Mouse (Mus musculus) lung, postnatal 36 days (tissue): ENCODE measurements at regions not wholly inside any gene's neighbourhood (a gene's known extent, or its start where the extent isn't known, plus 50 kb on each side); places are given as distances from the start of the nearest gene placed in this dataset.

ENCODE experiments used
- DNase-seq: peaks from one replicate; pipeline ENCODE4 v3.0.0; 2022; ENCODE audit warnings: mixed read lengths

DNA sequence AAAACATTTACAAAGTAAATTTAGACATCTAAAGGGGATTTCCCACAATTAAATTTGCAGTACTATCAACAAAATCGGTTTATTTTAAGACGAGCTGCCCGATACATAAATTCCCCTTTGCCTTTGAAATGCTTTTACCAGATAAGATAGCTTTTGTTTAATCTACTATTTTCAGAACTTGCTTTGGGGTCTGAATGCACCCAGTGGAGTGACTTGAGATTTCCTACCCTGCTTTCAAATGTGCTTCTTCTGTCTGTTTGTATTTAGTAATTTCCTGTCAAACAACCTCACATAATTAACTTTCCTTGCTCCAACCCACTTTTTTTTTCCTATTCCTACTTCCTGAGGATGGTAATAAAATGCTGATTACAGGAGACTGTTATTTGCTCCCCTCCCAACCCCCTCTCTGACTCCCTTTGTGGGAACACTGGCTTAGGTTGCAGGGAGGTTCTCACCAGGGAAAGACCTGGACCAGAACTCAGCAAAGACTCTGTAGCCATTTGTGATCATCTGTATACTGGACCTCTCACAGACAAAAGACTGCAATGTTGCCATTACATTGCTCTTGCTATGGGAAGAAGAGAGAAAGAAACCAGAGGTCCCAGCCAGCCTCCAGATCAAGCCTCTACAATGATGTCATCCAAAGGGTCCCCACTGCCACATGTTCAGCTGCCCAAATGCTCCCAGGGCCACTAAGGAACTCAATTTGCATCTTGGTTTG, 318.1 kb downstream of the Sox4 start:
- no peak for DNase-seq

DNA sequence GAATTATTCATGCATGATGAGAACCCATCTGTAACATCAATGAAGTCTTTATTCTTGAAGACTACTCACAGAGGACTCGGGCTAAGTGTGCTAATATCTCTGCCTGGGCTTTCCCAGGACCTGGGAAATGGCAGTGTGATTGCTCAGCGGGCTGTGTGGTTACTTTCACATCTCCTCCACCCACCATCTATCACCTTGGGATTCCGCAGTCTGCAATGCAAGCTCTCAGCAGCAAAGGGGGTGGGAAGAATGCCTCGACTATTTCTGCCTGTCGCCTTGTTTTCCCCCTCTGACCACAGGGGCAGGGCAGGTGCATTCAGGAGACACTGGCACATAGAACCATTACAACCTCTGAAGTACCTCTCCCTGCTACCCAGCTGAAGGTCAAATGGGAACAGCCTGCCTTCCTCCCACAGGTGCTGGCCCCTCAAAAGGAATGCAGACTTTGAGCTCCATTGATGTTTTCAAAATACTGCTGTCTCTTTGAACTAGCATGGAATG, 319.9 kb downstream of the Sox4 start:
- no peak for DNase-seq

DNA sequence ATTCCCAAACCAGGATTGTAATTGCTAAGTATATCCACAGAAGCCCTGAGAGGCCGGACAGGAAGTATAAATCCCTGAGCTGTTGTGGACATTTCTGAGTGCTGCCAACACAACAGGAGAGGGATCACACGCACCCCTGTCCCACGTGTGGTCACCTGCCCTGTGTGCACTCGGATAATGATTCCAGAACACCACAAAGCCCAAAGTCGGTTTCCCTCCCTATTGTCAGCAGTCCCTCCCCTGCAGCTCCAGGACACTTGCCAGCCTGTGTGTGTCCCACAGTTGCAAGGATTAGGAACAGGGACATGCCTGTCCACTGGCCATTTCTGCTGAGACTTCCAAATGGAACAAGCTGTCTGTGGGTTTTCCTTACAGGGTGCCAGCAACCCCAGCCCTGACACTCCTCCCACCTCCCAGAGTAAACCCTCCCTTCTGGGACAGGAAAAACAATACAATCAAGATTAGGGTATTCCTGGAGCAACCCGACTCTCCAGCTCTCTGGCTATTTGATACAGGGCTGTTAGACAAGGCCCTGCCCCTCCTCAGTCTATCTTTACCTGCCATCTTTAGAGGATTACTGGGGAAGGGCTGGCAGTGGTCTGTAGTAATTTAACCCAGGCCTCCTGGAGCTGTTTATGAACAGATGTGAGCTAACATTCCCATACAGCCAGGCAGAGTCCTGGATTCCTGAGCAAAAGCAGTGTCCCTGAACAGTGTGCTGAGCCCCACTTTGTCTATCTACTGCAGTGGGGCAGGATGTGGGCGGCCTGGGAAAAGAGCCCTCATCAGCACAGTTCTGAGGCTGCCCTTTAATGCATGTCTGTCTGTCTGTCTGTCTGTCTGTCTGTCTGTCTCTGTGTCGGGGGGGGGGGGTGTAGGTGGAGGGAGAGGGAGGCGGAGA, 323.8 kb downstream of the Sox4 start:
- peak; percentile 66 for DNase-seq

GRCm38 (mm10) chr13:28628751-28629150, 324.8 kb downstream of the Sox4 start:
- no peak for DNase-seq

DNA sequence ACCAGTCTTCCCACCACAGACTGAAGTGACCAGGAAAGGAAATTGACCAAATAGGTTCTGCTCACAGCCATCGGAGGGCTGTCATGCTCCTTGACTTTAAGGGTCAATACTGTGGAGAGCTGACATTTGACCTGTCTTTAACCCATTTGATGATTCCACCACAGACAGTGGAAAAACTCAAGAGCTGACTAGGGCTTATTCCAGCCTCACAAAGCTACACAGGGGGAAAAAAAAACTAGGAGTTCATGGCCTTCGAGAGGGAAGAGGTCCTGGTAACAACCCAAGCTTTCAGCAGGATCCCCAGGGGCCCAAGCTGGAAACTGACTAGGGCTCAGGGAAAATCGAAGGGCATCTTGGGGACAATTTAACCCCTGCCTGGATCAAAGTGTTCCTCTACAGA, 334.6 kb downstream of the Sox4 start:
- no peak for DNase-seq

DNA sequence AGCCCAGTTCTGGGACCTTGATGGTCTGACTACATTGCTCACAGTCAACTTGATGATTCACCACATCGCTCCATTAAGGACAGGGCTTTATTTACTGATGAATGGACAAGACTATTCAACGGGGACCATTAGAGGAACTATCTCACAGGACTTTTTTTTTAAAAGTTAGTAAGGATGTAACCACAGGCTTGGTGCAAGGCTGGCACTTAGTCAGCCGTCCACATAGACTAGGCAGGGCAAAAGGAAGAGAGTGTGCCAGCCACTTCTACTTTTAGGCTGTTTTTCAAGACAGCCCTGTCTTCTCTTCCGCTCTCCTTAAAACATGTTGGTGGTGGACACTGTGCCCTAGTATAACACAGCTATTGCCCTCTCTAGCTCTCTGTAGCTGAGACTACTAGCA, 336.0 kb downstream of the Sox4 start:
- peak; percentile 31 for DNase-seq

GRCm38 (mm10) chr13:28616645-28617381, 336.7 kb downstream of the Sox4 start:
- peak; percentile 25 for DNase-seq

DNA sequence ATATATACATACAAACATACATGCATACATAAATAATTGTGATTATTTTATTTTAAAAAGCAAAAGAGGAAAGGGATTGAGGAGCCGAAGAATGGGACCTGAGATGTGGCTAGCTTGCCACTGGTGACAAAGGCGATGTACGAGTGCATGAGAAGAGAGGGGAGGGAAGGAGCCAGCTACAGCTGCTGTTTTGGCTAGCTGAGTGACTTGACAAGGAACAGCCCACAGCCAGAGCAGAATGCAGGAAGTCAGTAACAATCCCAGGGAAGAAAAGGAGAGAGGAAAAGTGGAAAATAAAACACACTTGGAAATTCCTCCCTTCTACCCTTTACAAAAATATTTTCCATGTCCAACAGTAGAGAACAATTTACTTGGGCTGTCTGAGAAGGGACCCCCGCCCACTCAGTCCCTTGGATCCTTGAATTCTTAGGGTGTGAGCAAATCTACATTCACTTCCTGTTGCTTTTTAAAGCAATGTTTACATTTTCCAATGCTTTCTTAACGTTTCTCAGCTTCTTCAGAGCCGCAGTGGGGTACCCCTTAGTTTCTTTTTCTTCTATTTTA, 345.9 kb downstream of the Sox4 start:
- peak; percentile 44 for DNase-seq

- peak; percentile 34 for DNase-seq
Measured at GRCm38 (mm10) chr13:28606651-28607050, 346.9 kb downstream of the Sox4 start.

- no peak for DNase-seq
Measured at GRCm38 (mm10) chr13:28605833-28606232, 347.7 kb downstream of the Sox4 start.

- DNase-seq: peak; percentile 72
Measured at GRCm38 (mm10) chr13:28604016-28604415, 346.7 kb downstream of the Gm11361 start.

DNA sequence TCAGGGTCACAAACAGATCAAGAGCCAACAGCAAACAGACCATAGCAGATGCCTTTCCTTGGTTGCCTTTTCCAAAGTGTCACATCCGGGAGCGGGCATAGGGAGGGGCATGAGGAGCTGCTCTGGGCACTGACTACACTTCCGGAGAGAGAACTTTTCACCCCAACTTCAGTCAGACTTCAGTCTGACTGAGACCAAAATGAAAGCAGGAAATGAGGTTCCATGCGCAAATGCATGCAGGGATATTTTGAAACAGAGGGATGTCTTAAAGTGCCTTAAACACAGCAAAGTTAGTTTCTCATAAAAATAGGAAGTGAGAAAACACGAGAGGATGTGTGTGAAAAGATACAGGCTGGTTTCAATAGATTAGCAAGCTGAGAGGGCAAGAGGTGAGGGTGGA, 343.5 kb downstream of the Gm11361 start:
- peak; percentile 72 for DNase-seq

DNA sequence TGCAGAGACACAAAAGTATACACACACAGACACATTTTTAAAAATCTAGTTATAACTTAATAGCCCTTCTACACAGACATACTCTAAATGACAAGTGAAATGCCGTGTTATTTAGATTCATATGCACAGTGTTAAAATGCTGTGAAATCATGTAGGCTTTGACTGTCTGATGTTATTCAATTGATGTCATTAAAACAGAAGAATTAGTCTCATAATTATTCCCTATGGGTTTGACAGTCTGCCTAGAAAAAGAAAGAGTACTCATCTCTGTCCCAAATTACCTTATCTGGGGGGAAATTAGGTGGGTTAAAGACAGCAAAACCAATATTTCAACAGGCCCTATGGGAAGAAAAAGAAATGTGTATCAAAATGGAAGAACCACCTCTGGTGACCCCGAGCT, 339.0 kb downstream of the Gm11361 start:
- no peak for DNase-seq

GRCm38 (mm10) chr13:28592176-28592575, 334.8 kb downstream of the Gm11361 start:
- DNase-seq: peak; percentile 46

DNA sequence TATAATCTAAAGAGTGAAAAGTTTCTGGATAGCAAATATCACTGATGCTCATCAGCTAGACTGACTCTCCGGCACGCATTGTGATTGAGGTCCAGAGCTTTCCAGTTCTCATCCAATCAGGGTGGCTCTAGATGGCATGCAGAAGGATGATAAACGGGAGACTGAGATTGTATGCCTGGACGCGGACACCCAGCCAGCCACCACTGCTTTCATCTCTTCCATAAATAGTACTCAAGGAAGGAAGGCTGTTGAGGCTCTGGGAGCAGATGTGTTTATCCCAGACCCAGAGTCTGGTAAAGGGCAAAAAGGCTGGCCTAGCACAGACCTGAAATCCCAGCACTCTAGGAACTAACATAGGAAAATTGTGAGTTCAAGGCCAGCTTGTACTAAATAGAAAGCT, 330.6 kb downstream of the Gm11361 start:
- no peak for DNase-seq

- DNase-seq: no peak
Measured at GRCm38 (mm10) chr13:28586693-28587092, 329.4 kb downstream of the Gm11361 start.

GRCm38 (mm10) chr13:28586140-28586539, 328.8 kb downstream of the Gm11361 start:
- no peak for DNase-seq

DNA sequence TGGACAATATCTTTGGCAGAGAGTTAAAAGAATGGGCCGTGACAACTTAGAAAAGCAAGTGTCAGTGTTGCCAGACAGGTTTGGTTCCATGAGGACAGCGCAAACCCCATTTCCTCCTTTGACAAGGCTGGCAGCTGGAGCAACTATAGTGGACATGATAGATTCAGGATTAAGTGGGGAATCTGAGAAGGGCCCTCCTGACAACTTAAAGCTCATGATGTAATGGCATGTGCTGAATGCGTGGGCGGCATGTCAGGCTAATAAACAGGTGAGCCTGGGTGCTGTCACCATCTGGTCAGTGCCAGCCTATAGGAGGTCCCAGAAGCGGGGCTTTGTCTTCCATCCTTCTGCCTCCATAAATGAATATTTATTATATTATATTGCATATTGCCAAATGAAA, 326.3 kb downstream of the Gm11361 start:
- DNase-seq: no peak

DNA sequence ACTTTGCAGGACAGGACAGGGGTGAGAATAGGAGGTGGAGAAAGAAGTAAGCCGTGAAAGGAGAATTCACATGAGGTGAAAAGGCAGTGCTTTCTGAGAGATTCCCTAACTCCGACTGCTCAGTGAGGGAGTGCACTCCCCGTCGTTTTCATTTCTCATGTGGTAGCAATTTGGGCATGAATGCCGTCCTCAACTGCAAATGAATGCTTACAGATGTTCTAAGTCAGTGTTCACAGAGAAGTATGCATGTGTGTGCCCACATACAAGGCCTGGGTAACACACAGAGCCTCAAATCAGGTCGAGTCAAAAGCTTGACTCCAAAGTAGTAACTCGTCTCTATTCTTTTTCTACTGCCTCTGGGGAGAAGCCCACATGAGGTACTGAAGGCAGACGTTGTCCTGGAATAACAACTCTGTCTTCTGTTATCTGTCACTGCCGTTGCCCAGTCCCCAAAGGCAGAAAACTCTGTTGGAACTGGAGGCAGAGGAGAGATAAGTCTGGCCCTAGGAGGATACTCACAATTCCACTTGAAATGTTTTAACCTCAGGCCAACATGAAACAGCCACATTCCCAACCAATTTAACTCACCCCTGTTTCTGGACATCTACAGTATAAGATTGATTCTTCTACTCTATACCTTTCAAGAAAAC, 318.0 kb downstream of the Gm11361 start:
- DNase-seq: no peak

DNA sequence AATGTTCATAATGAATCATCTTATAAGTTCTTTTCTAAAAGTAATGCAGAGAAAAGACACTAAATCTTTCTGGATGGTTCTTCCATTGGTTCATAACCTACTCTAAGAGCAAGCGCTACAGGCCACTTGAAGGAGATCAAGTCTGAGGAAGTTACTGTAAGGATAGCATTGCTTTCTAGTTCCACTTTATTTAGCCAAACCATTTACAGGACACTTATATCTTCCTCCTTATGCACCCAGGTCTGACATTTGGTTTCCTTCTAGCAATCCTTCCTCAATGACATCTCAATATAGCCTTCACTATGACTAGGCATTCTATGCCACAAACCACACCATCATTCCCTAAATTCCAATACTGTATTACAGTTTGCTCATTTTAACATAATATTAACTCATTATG, 316.0 kb downstream of the Gm11361 start:
- DNase-seq: no peak

DNA sequence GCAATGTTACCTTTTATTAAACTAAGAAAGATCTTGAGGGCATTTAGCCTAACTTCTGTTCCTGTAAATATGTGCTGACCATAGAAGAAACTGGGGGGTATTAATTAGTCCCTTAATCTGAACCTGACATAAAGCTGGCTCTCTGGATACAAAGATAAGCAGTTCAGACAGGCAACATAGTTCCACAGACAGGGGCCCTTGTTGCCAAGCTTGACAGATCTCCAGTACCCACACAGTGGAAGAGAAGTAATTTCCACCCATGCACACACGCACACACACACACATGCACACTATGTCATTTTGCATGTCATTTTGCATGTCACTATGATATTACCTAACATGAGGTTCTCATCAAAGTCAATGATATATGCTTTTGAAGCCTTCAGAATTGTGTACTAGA, 315.1 kb downstream of the Gm11361 start:
- no peak for DNase-seq

GRCm38 (mm10) chr13:28571716-28572115, 314.4 kb downstream of the Gm11361 start:
- no peak for DNase-seq
